Mouse (Mus musculus) brain, embryonic 14.5 days (tissue): ENCODE measurements around the gene Mypop.
A peak's percentile ranks its signal among the peaks of the same experiment; 100 is the strongest.

ENCODE experiments used
- CTCF ChIP-seq: fragments of 200-500 bp; IDR thresholded peaks from 2 replicates; pipeline ENCODE4 v1.5.1; 2012; ENCODE audit warnings: inconsistent platforms, mild to moderate bottlenecking, moderate library complexity, borderline replicate concordance; ENCODE audit not compliant: insufficient read depth, insufficient read length; ENCODE audit errors: extremely low read depth
- POLR2A ChIP-seq: fragments of 200-500 bp; IDR thresholded peaks from 2 replicates; pipeline ENCODE4 v1.6.1; 2012; ENCODE audit warnings: mild to moderate bottlenecking, inconsistent platforms, borderline replicate concordance; ENCODE audit not compliant: poor library complexity, insufficient read depth, insufficient read length, severe bottlenecking; ENCODE audit errors: extremely low read depth

DNA sequence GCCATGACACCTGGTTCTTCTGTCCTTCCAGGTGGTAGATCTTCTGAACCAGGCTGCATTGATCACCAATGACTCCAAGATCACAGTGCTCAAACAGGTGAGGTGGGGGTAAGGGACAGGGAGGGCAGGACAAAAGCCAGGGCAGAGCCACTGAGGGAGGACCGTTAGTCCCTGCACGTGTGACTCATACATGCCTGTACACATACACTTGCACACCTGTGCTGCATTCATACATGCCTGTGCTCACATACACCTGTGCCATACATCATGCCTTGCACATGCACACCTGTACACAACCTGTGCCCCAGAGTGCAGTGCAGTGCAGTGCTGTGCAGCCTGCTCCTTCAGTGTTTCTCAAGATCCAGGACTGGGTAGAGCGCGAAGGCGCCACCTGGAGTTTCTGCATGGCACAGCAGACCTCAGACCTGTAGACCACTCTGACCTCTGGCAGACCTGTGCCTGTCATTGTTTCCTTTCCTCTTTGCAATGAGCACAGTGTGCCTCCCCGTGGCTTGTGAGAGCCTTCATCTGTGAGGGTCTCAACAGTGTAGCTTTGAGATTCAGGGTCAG lies 38.1 kb downstream of the Mypop start:
- TF ChIP-seq CTCF (peak; percentile 77), POLR2A (no peak)
